Mouse (Mus musculus) gastrocnemius, adult 8-10 months (tissue): ENCODE measurements around the gene Vmn2r114. TPM values are rescaled to one million over a fixed set of nuclear protein-coding genes. Genes with fewer than 3 reads are reported as not detected.
"Not testable (repeated sequence)": the region's sequence is repeated elsewhere in the genome, so short reads cannot be mapped to it uniquely, and the experiment has no call there.

Experiments used
- DNase-seq, 2 experiments: peaks; one replicate each; pipeline ENCODE4 v3.0.0; 2022; ENCODE audit warnings: low spot score in 2 of 2
- total RNA-seq, 4 experiments: library from RNA; stranded (reverse); gene quantifications; 2 replicates each; pipeline ENCODE4 v1.2.4; 2022

Gene Vmn2r114
- total RNA-seq = not detected

- DNase-seq = not testable (repeated sequence)
Measured at GRCm38 (mm10) chr17:23312437-23312836, at the start of gene Vmn2r114. Gene Vmn2r114 (minus strand): TSS chr17:23312537.

- DNase-seq = no peak
Measured at GRCm38 (mm10) chr17:23351644-23352043, 39.3 kb upstream of the Vmn2r114 start.

- DNase-seq = not testable (repeated sequence)
Measured at GRCm38 (mm10) chr17:23343441-23343840, 31.1 kb upstream of the Vmn2r114 start, which contains the start of gene Vmn2r115. Gene Vmn2r115 (plus strand): TSS chr17:23343741.

- DNase-seq = no peak
Measured at GRCm38 (mm10) chr17:23330657-23331056, 18.3 kb upstream of the Vmn2r114 start.

Other genes with a start within 250 kb of the Vmn2r114 start
- gene Zfp40, start 119.3 kb downstream of the Vmn2r114 start, total RNA-seq = 1 to 10 TPM in 2 of 4 experiments, under 1 TPM in 2; 0.92 to 3.5 (median 1.5) TPM
- gene Vmn2r115, start 31.2 kb upstream of the Vmn2r114 start, total RNA-seq = not detected
- not detected for gene Vmn2r116, start 72.1 kb upstream of the Vmn2r114 start, total RNA-seq
- gene Vmn2r117, start 167.2 kb upstream of the Vmn2r114 start, total RNA-seq = not detected